12 mouse cellular contexts compared by ENCODE assay signal in the genomic region with DNA sequence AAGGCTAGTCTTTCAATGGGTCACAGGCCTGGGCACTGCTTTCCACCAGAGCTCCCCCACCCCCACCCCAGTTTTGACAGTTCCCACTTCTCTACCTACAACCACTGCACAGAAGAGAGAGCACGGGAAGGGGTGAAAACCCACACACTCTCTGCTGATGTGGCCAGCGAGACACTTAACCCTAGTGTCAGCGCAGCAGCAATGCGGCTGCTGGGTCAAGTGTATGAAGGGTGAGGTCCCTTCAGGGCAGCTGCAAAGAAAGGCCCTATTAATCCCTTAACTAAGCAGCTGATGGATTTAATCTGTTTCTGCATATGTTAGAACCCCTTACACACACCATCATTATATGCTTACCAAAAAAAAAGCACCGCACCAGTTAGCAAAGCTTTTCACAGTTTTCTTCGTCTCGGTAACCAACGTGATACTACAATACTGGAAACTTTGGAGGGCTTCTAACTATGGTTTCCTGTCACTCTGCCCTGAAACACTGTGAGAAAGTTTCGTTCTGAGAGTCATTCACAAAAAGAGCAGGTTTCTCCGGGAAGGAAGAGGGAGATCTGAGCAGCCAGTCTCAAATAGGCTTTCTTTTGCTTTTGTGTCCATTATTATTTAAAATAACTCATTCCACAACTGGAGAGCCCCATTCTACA.
DNase-seq lines count a peak whose midpoint lies in the region; ATAC-seq lines count a peak whose summit lies in the region.
"Had no signal": no experiment of that assay in that cellular context is flagged by ENCODE, and none has a peak within 500 bp of the region (broad histone marks: within the 10 kb centered on the region; RNA-seq: fewer than 3 reads in every experiment).

No protein-coding gene starts in this region.

- DNase-seq in heart, adult 9 months (ENCODE audit: low spot score in 2 of 2), result no peak
- DNase-seq in retina, postnatal 1 day, result peak; percentile 60
- DNase-seq in retina, embryonic 14.5 days (ENCODE audit: low spot score), result no peak
- no peak for DNase-seq in left cerebral cortex, postnatal 14 days (ENCODE audit: low spot score in 2 of 2)
- DNase-seq: gastrocnemius, postnatal 14 days; layer of hippocampus, postnatal 36 days; right cerebral cortex, postnatal 4 days had no signal

- H3K9me3 ChIP-seq in heart, embryonic 13.5 days, result no peaks in the 10 kb centered on the region
- no peaks in the 10 kb centered on the region for H3K9me3 ChIP-seq in liver, embryonic 12.5 days (replicated peaks)

- H3K36me3 ChIP-seq in heart, embryonic 13.5 days, result no peaks in the 10 kb centered on the region
- no peaks in the 10 kb centered on the region for H3K36me3 ChIP-seq in liver, embryonic 12.5 days

- peaks cover 90% of the 10 kb centered on the region for H3K4me1 ChIP-seq in heart, embryonic 13.5 days
- peaks cover 43% of the 10 kb centered on the region for H3K4me1 ChIP-seq in liver, embryonic 12.5 days

- WGBS in heart, embryonic 13.5 days, result 21% methylated on average over 10 of the region's 10 CpGs
- 30% methylated on average over 10 of the region's 10 CpGs for WGBS in liver, embryonic 12.5 days (ENCODE audit: insufficient replicate concordance)

- peak overlapping the region; percentile 55 for H3K4me3 ChIP-seq in heart, embryonic 13.5 days
- H3K4me3 ChIP-seq in liver, embryonic 12.5 days, result peak overlapping the region; percentile 6; the same call in 1 of the 2 replicates
- H3K4me3 ChIP-seq: myocyte had no signal

- H3K4me2 ChIP-seq in heart, embryonic 13.5 days, result peak overlapping the region; percentile 67
- peak overlapping the region; percentile 41 for H3K4me2 ChIP-seq in liver, embryonic 12.5 days

- intact Hi-C loops in left cerebral cortex, postnatal 14 days (cut with DNase I), result no loop called here

- H3K9ac ChIP-seq in heart, embryonic 13.5 days, result peak overlapping the region; percentile 41
- H3K9ac ChIP-seq in liver, embryonic 12.5 days, result no peak overlapping the region

- no peak for ATAC-seq in heart, embryonic 13.5 days (ENCODE audit: extremely low read depth, insufficient number of reproducible peaks, low FRiP score, low TSS enrichment)
- ATAC-seq in liver, embryonic 12.5 days, result no peak
- no peak for ATAC-seq in monocyte, adult 5-6 weeks (replicated peaks; ENCODE audit: insufficient number of reproducible peaks, low FRiP score, low TSS enrichment, poor library complexity, severe bottlenecking)
- no peak for ATAC-seq in erythroid progenitor cell, adult 5-6 weeks (replicated peaks; ENCODE audit: low FRiP score, poor library complexity, severe bottlenecking)

- H3K27me3 ChIP-seq in heart, embryonic 13.5 days (replicated peaks), result no peaks in the 10 kb centered on the region
- no peaks in the 10 kb centered on the region for H3K27me3 ChIP-seq in liver, embryonic 12.5 days (replicated peaks)

- peak overlapping the region; percentile 34; the same call in 1 of the 2 replicates for H3K27ac ChIP-seq in heart, embryonic 13.5 days (replicated peaks)
- H3K27ac ChIP-seq in liver, embryonic 12.5 days, result no peak overlapping the region
